ENCODE assay signal across 9 mouse cellular contexts in genomic region chr11:101180846-101181740, GRCm38 (mm10). TPM values are rescaled to one million over a fixed set of nuclear protein-coding genes. Genes with fewer than 3 reads are reported as not detected.
DNase-seq lines count a peak whose midpoint lies in the region; ATAC-seq and TF ChIP-seq lines count a peak whose summit lies in the region.
"Had no signal": no experiment of that assay in that cellular context is flagged by ENCODE, and none has a peak within 500 bp of the region (broad histone marks: within the 10 kb centered on the region; RNA-seq: fewer than 3 reads in every experiment).

No protein-coding gene starts in this region.

- H3K36me3 ChIP-seq in liver, embryonic 11.5 days (ENCODE audit: control insufficient read depth, insufficient read depth, low read length): no peaks in the 10 kb centered on the region
- no peaks in the 10 kb centered on the region for H3K36me3 ChIP-seq in embryonic facial prominence, embryonic 14.5 days (ENCODE audit: control insufficient read depth, insufficient read depth, low read length)
- no peaks in the 10 kb centered on the region for H3K36me3 ChIP-seq in stomach, postnatal 0 days (ENCODE audit: control insufficient read depth, insufficient read depth, low read length)
- H3K36me3 ChIP-seq: heart, embryonic 15.5 days had no signal

- no peak overlapping the region for H3K9ac ChIP-seq in liver, embryonic 11.5 days (ENCODE audit: low read depth, low read length)
- no peak overlapping the region for H3K9ac ChIP-seq in embryonic facial prominence, embryonic 14.5 days (ENCODE audit: low read depth, low read length)
- H3K9ac ChIP-seq in stomach, postnatal 0 days (ENCODE audit: low read length): no peak overlapping the region
- H3K9ac ChIP-seq: heart, embryonic 15.5 days had no signal

- peak; percentile 90 for TF ChIP-seq CTCF in stomach, postnatal 0 days (IDR thresholded peaks at IDR 0.05; ENCODE audit: low read depth)

- 33% methylated on average over 10 of the region's 10 CpGs for WGBS in liver, embryonic 11.5 days
- WGBS in embryonic facial prominence, embryonic 14.5 days: 42% methylated on average over 10 of the region's 10 CpGs
- 41% methylated on average over 10 of the region's 10 CpGs for WGBS in stomach, postnatal 0 days

- no peak overlapping the region for H3K27ac ChIP-seq in liver, embryonic 11.5 days (ENCODE audit: low read depth, low read length)
- H3K27ac ChIP-seq in embryonic facial prominence, embryonic 14.5 days (replicated peaks; ENCODE audit: low read depth, low read length): no peak overlapping the region
- no peak overlapping the region for H3K27ac ChIP-seq in stomach, postnatal 0 days (replicated peaks)
- H3K27ac ChIP-seq: heart, embryonic 15.5 days had no signal

- H3K4me1 ChIP-seq in liver, embryonic 11.5 days (replicated peaks; ENCODE audit: control insufficient read depth, insufficient read depth, low read length): peaks cover 4% of the 10 kb centered on the region; the same call in 1 of the 2 replicates
- H3K4me1 ChIP-seq in embryonic facial prominence, embryonic 14.5 days (ENCODE audit: control insufficient read depth, insufficient read depth, low read length): 0 out of 2 replicates have a peak, but pooled peaks cover 3% of the 10 kb centered on the region
- peaks cover 2% of the 10 kb centered on the region; the same call in 1 of the 2 replicates for H3K4me1 ChIP-seq in stomach, postnatal 0 days (replicated peaks; ENCODE audit: control insufficient read depth, insufficient read depth)

- ATAC-seq in cerebellum, adult (ENCODE audit: insufficient number of reproducible peaks, low FRiP score, low TSS enrichment): no peak
- no peak for ATAC-seq in liver, embryonic 11.5 days (replicated peaks; ENCODE audit: low FRiP score)
- ATAC-seq in embryonic facial prominence, embryonic 14.5 days (ENCODE audit: low read depth): no peak
- no peak for ATAC-seq in stomach, postnatal 0 days (ENCODE audit: low FRiP score, low TSS enrichment)

- peaks cover 42% of the 10 kb centered on the region for H3K27me3 ChIP-seq in liver, embryonic 11.5 days (replicated peaks; ENCODE audit: control insufficient read depth, insufficient read depth, low read length)
- H3K27me3 ChIP-seq in embryonic facial prominence, embryonic 14.5 days (replicated peaks; ENCODE audit: control insufficient read depth, insufficient read depth, low read length): peaks cover 23% of the 10 kb centered on the region
- H3K27me3 ChIP-seq in stomach, postnatal 0 days (ENCODE audit: control insufficient read depth, insufficient read depth, low read length): no peaks in the 10 kb centered on the region

- peak; percentile 64 for DNase-seq in cerebellum, adult 11 months
- DNase-seq in liver: peak; percentile 77
- DNase-seq in liver, embryonic 11.5 days (ENCODE audit: low spot score): no peak
- peak; percentile 74 to 77 for DNase-seq in adrenal gland, postnatal 36 days
- DNase-seq in embryonic facial prominence, embryonic 14.5 days (ENCODE audit: low spot score): peak; percentile 72
- DNase-seq in lung, adult 18-20 months: peak; percentile 57 to 70
- peak; percentile 82 for DNase-seq in stomach, postnatal 0 days (ENCODE audit: low spot score)

- H3K9me3 ChIP-seq in liver, embryonic 11.5 days (ENCODE audit: control insufficient read depth, low read length): no peaks in the 10 kb centered on the region
- H3K9me3 ChIP-seq in embryonic facial prominence, embryonic 14.5 days (ENCODE audit: control insufficient read depth, low read length): no peaks in the 10 kb centered on the region
- H3K9me3 ChIP-seq in stomach, postnatal 0 days (ENCODE audit: control insufficient read depth, low read length): no peaks in the 10 kb centered on the region
- H3K9me3 ChIP-seq: heart, embryonic 15.5 days had no signal

- no peak for TF ChIP-seq EP300 in stomach, postnatal 0 days (optimal IDR thresholded peaks at IDR 0.05)

- H3K4me2 ChIP-seq in liver, embryonic 11.5 days: no peak overlapping the region
- no peak overlapping the region for H3K4me2 ChIP-seq in embryonic facial prominence, embryonic 14.5 days (ENCODE audit: low read depth, low read length)
- no peak overlapping the region for H3K4me2 ChIP-seq in stomach, postnatal 0 days (replicated peaks; ENCODE audit: low read depth)
- H3K4me2 ChIP-seq: heart, embryonic 15.5 days had no signal

- H3K4me3 ChIP-seq in liver, embryonic 11.5 days (ENCODE audit: low read depth, low read length): no peak overlapping the region
- no peak overlapping the region for H3K4me3 ChIP-seq in embryonic facial prominence, embryonic 14.5 days (ENCODE audit: low read depth, low read length)
- H3K4me3 ChIP-seq in stomach, postnatal 0 days (ENCODE audit: low read depth, low read length): no peak overlapping the region
- H3K4me3 ChIP-seq: heart, embryonic 15.5 days had no signal

RNA-seq across cellular contexts. Expression of gene Ccr10, which starts 5.8 kb away (rescaled TPM):
- polyA plus RNA-seq in liver, embryonic 11.5 days (2014; fragmentation: Nextera tagmentation; extraction: Ambion mirVana): 0.10 TPM in 1 of 2 replicates, not detected in the other
- under 1 TPM in 1 of 2 experiments, not detected in 1; 0.43 TPM for total RNA-seq in adrenal gland, postnatal 36 days (2021)
- polyA plus RNA-seq in embryonic facial prominence, embryonic 14.5 days (2014; fragmentation: Nextera tagmentation; extraction: Ambion mirVana): 0.28 TPM in 1 of 2 replicates, not detected in the other
- polyA plus RNA-seq in stomach, postnatal 0 days (2015; fragmentation: Nextera tagmentation; extraction: Ambion mirVana): 0.16 and 0.24 TPM in 2 replicates

RNA-seq across cellular contexts. Expression of gene Plekhh3, which starts 9.9 kb away (rescaled TPM):
- polyA plus RNA-seq in liver, embryonic 11.5 days (2014; fragmentation: Nextera tagmentation; extraction: Ambion mirVana): 3.4 and 3.8 TPM in 2 replicates
- 10 to 100 TPM; 21.5 to 30.0 TPM for total RNA-seq in adrenal gland, postnatal 36 days (2021)
- polyA plus RNA-seq in embryonic facial prominence, embryonic 14.5 days (2014; fragmentation: Nextera tagmentation; extraction: Ambion mirVana): 17.7 and 20.9 TPM in 2 replicates
- 23.8 and 25.6 TPM in 2 replicates for polyA plus RNA-seq in stomach, postnatal 0 days (2015; fragmentation: Nextera tagmentation; extraction: Ambion mirVana)

RNA-seq across cellular contexts. Expression of gene Cntnap1, which starts 10.8 kb away (rescaled TPM):
- polyA plus RNA-seq in liver, embryonic 11.5 days (2014; fragmentation: Nextera tagmentation; extraction: Ambion mirVana): 0.34 and 0.40 TPM in 2 replicates
- total RNA-seq in adrenal gland, postnatal 36 days (2021): 1 to 10 TPM; 4.6 to 4.9 TPM
- polyA plus RNA-seq in embryonic facial prominence, embryonic 14.5 days (2014; fragmentation: Nextera tagmentation; extraction: Ambion mirVana): 1.6 and 1.9 TPM in 2 replicates
- polyA plus RNA-seq in stomach, postnatal 0 days (2015; fragmentation: Nextera tagmentation; extraction: Ambion mirVana): 0.52 and 0.94 TPM in 2 replicates

RNA-seq across cellular contexts. Expression of gene Tubg2, which starts 25.4 kb away (rescaled TPM):
- 1.3 and 1.8 TPM in 2 replicates for polyA plus RNA-seq in liver, embryonic 11.5 days (2014; fragmentation: Nextera tagmentation; extraction: Ambion mirVana)
- total RNA-seq in adrenal gland, postnatal 36 days (2021): 1 to 10 TPM; 5.9 to 7.0 TPM
- 6.6 and 8.4 TPM in 2 replicates for polyA plus RNA-seq in embryonic facial prominence, embryonic 14.5 days (2014; fragmentation: Nextera tagmentation; extraction: Ambion mirVana)
- polyA plus RNA-seq in stomach, postnatal 0 days (2015; fragmentation: Nextera tagmentation; extraction: Ambion mirVana): 3.0 and 3.1 TPM in 2 replicates

RNA-seq across cellular contexts. Expression of gene Ezh1, which starts 45.2 kb away (rescaled TPM):
- 11.8 and 12.4 TPM in 2 replicates for polyA plus RNA-seq in liver, embryonic 11.5 days (2014; fragmentation: Nextera tagmentation; extraction: Ambion mirVana)
- 10 to 100 TPM; 30.0 to 37.7 TPM for total RNA-seq in adrenal gland, postnatal 36 days (2021)
- polyA plus RNA-seq in embryonic facial prominence, embryonic 14.5 days (2014; fragmentation: Nextera tagmentation; extraction: Ambion mirVana): 14.8 and 15.5 TPM in 2 replicates
- 8.1 and 9.4 TPM in 2 replicates for polyA plus RNA-seq in stomach, postnatal 0 days (2015; fragmentation: Nextera tagmentation; extraction: Ambion mirVana)
